Mouse (Mus musculus) CD4-positive, CD25-positive, alpha-beta regulatory T cell, adult 2 months (primary cell): Measurements from ENCODE around the gene Dnah3.

Source experiments
- DNase-seq: peaks from one replicate; pipeline ENCODE4 v3.0.0-alpha.2; 2012; ENCODE audit warnings: low read depth, low spot score

The Dnah3 gene

GRCm38 (mm10) chr7:120095180-120095579, at the start of gene Dnah3:
Gene Dnah3, minus strand, starts transcription at chr7:120095280.
- no peak for DNase-seq

- DNase-seq: no peak
These were observed 47.7 kb upstream of the Dnah3 start for GRCm38 (mm10) chr7:120142743-120143142.

- DNase-seq: no peak
These were observed 33.9 kb upstream of the Dnah3 start for GRCm38 (mm10) chr7:120128951-120129350.

GRCm38 (mm10) chr7:120127686-120128059, 32.6 kb upstream of the Dnah3 start:
- DNase-seq: no peak

- DNase-seq: no peak
These were observed 32.1 kb upstream of the Dnah3 start for GRCm38 (mm10) chr7:120126976-120127685.

GRCm38 (mm10) chr7:120124844-120125243, 29.8 kb upstream of the Dnah3 start:
- DNase-seq: peak; percentile 43

GRCm38 (mm10) chr7:120123776-120124175, 28.7 kb upstream of the Dnah3 start:
- no peak for DNase-seq

GRCm38 (mm10) chr7:120117529-120117928, 22.4 kb upstream of the Dnah3 start:
- DNase-seq: no peak

GRCm38 (mm10) chr7:120116976-120117375, 21.9 kb upstream of the Dnah3 start:
- no peak for DNase-seq

GRCm38 (mm10) chr7:120109676-120110075, 14.6 kb upstream of the Dnah3 start:
- DNase-seq: no peak

- no peak for DNase-seq
These were observed 11.3 kb upstream of the Dnah3 start for GRCm38 (mm10) chr7:120106356-120106755.

- DNase-seq: peak; percentile 5
These were observed 9.9 kb upstream of the Dnah3 start for GRCm38 (mm10) chr7:120104975-120105374.

- DNase-seq: no peak
These were observed 8.0 kb upstream of the Dnah3 start for GRCm38 (mm10) chr7:120103019-120103567.

- DNase-seq: peak; percentile 52
These were observed 7.3 kb upstream of the Dnah3 start, which contains the start of gene Tmem159 for GRCm38 (mm10) chr7:120102164-120102972. Gene Tmem159, plus strand, starts transcription at chr7:120102353.

GRCm38 (mm10) chr7:120098403-120098802, 3.3 kb upstream of the Dnah3 start:
- peak; percentile 54 for DNase-seq

GRCm38 (mm10) chr7:120097845-120098244, 2.8 kb upstream of the Dnah3 start:
- peak; percentile 32 for DNase-seq

- DNase-seq: no peak
These were observed 864 bp downstream of the Dnah3 start for GRCm38 (mm10) chr7:120094216-120094615.

- no peak for DNase-seq
These were observed 2.0 kb downstream of the Dnah3 start for GRCm38 (mm10) chr7:120093033-120093432.

GRCm38 (mm10) chr7:120080177-120080576, 14.9 kb downstream of the Dnah3 start:
- no peak for DNase-seq

GRCm38 (mm10) chr7:120069164-120069563, 25.9 kb downstream of the Dnah3 start:
- DNase-seq: no peak

- no peak for DNase-seq
These were observed 27.0 kb downstream of the Dnah3 start for GRCm38 (mm10) chr7:120068114-120068513.

GRCm38 (mm10) chr7:120064045-120064444, 31.0 kb downstream of the Dnah3 start:
- DNase-seq: peak; percentile 4

- DNase-seq: no peak
These were observed 39.6 kb downstream of the Dnah3 start for GRCm38 (mm10) chr7:120055479-120055878.
